Mouse (Mus musculus) heart, adult 2 months (tissue): ENCODE data around the gene Nab1. TPM values are rescaled to one million over a fixed set of nuclear protein-coding genes. Genes with fewer than 3 reads are reported as not detected.
A peak's percentile ranks its signal among the peaks of the same experiment; 100 is the strongest.

ENCODE experiments used
- DNase-seq, 2 experiments: peaks; one replicate each; pipeline ENCODE4 v3.0.0; 2021
- H3K27ac ChIP-seq: fragments of 200-600 bp; 2 replicates; pipeline ENCODE4 v1.8.1; 2022
- H3K27me3 ChIP-seq: fragments of 200-500 bp; 2 replicates; pipeline ENCODE4 v1.6.1; 2012; ENCODE audit warnings: mild to moderate bottlenecking, low read length, inconsistent platforms, mixed read lengths; ENCODE audit not compliant: control insufficient read depth, insufficient read depth
- H3K36me3 ChIP-seq: fragments of 200-500 bp; 2 replicates; pipeline ENCODE4 v1.6.1; 2012; ENCODE audit warnings: low read length, inconsistent platforms; ENCODE audit not compliant: control insufficient read depth, insufficient read depth
- H3K4me1 ChIP-seq: fragments of 200-500 bp; 2 replicates; pipeline ENCODE4 v1.6.1; 2011; ENCODE audit warnings: low read length; ENCODE audit not compliant: control insufficient read depth, insufficient read depth
- H3K4me3 ChIP-seq: fragments of 200-600 bp; 2 replicates; pipeline ENCODE4 v1.8.1; 2022
- H3K79me2 ChIP-seq: fragments of 200-500 bp; replicated peaks from 2 replicates; pipeline ENCODE4 v1.6.1; 2012; ENCODE audit warnings: mild to moderate bottlenecking, inconsistent platforms, low read length, moderate library complexity, mixed read lengths; ENCODE audit not compliant: control insufficient read depth, insufficient read depth
- H3K9ac ChIP-seq: fragments of 200-500 bp; 2 replicates; pipeline ENCODE4 v1.6.1; 2012; ENCODE audit warnings: low read depth, mild to moderate bottlenecking, control low read depth, inconsistent platforms, low read length, mixed read lengths
- CTCF ChIP-seq: fragments of 200-600 bp; IDR thresholded peaks from 2 replicates; pipeline ENCODE4 v1.8.1; 2022; ENCODE audit warnings: antibody characterized with exemption, mild to moderate bottlenecking, moderate library complexity
- EP300 ChIP-seq: fragments of 200-500 bp; IDR thresholded peaks from 2 replicates; pipeline ENCODE4 v1.6.1; 2011; ENCODE audit warnings: low read depth, low read length, control low read depth; ENCODE audit not compliant: insufficient read depth
- POLR2A ChIP-seq: fragments of 200-500 bp; IDR thresholded peaks from 2 replicates; pipeline ENCODE4 v1.6.1; 2011; ENCODE audit warnings: mild to moderate bottlenecking, low read depth, low read length, control low read depth; ENCODE audit not compliant: insufficient read depth
- WGBS: fragments of 180-500 bp; shearing (Covaris S2); methylation state at CpG from one replicate; pipeline ENCODE4 v1.1.7; 2018; 5-methylcytosine and 5-hydroxymethylcytosine counted together
- intact Hi-C: fragments of 180-260 bp; cut with DNase I; formaldehyde crosslinking; loops from one replicate; pipeline ENCODE4 v1.15.1; 2025
- polyA plus RNA-seq: library from polyadenylated mRNA; depleted of rRNA; stranded (reverse); fragments of >200 nt; gene quantifications from 2 replicates; pipeline ENCODE4 v1.2.3, GENCODE M21; 2012
- total RNA-seq, 2 experiments: library from RNA; stranded (reverse); gene quantifications; 2 replicates each; pipeline ENCODE4 v1.2.3; 2021

Nab1 gene
- total and polyA plus RNA-seq, 3 experiments = 6.9 to 25.1 (median 23.1) TPM

- Histone ChIP-seq H3K79me2 (no peaks in the 10 kb centered on the region), H3K4me1 (peaks cover 3% of the 10 kb centered on the region), H3K27ac (no peak overlapping the region), H3K36me3 (no peaks in the 10 kb centered on the region), H3K4me3 (no peak overlapping the region), H3K9ac (no peak overlapping the region), H3K27me3 (no peaks in the 10 kb centered on the region)
- DNase-seq = no peak
- intact Hi-C loops = no loop called here
- WGBS = 29% methylated on average over 1 of the region's 1 CpGs
- no peak for TF ChIP-seq CTCF
- TF ChIP-seq POLR2A = no peak
- TF ChIP-seq EP300 = no peak
Measured at GRCm38 (mm10) chr1:52430116-52430515, 70.4 kb downstream of the Nab1 start.

- 73% methylated on average over 2 of the region's 2 CpGs for WGBS
- intact Hi-C loops = no loop called here
- no peaks in the 10 kb centered on the region for H3K79me2 ChIP-seq
Measured at GRCm38 (mm10) chr1:52427841-52428464, 72.5 kb downstream of the Nab1 start.

GRCm38 (mm10) chr1:52423846-52424245 lies 76.6 kb downstream of the Nab1 start:
- peak overlapping the region; percentile 59 for H3K27ac ChIP-seq
- no peak overlapping the region for H3K4me3 ChIP-seq
- peaks cover 9% of the 10 kb centered on the region for H3K4me1 ChIP-seq
- no peak for TF ChIP-seq POLR2A
- TF ChIP-seq EP300 = no peak
- TF ChIP-seq CTCF = no peak
- H3K36me3 ChIP-seq = no peaks in the 10 kb centered on the region
- H3K27me3 ChIP-seq = no peaks in the 10 kb centered on the region
- H3K9ac ChIP-seq = no peak overlapping the region
- peak in 1 of 2 experiments; percentile 6 for DNase-seq
- no peaks in the 10 kb centered on the region for H3K79me2 ChIP-seq
- 35% methylated on average over 1 of the region's 1 CpGs for WGBS
- intact Hi-C loops = no loop called here

More at GRCm38 (mm10) chr1:52427841-52428464, 72.5 kb downstream of the Nab1 start:
- Histone ChIP-seq H3K36me3 (no peaks in the 10 kb centered on the region), H3K4me3 (no peak overlapping the region), H3K27me3 (no peaks in the 10 kb centered on the region), H3K27ac (no peak overlapping the region), H3K4me1 (peaks cover 7% of the 10 kb centered on the region), H3K9ac (no peak overlapping the region)
- no peak for DNase-seq
- TF ChIP-seq CTCF (no peak), EP300 (no peak), POLR2A (no peak)

- Histone ChIP-seq H3K27ac (peak overlapping the region; percentile 59), H3K79me2 (no peaks in the 10 kb centered on the region), H3K9ac (no peak overlapping the region), H3K36me3 (no peaks in the 10 kb centered on the region), H3K4me1 (peaks cover 7% of the 10 kb centered on the region), H3K4me3 (no peak overlapping the region), H3K27me3 (no peaks in the 10 kb centered on the region)
- intact Hi-C loops = no loop called here
- no peak for DNase-seq
- 73% methylated on average over 2 of the region's 2 CpGs for WGBS
- TF ChIP-seq POLR2A = no peak
- TF ChIP-seq CTCF = no peak
- TF ChIP-seq EP300 = no peak
Measured at GRCm38 (mm10) chr1:52423057-52423456, 77.4 kb downstream of the Nab1 start.

GRCm38 (mm10) chr1:52422137-52422536 lies 78.3 kb downstream of the Nab1 start:
- intact Hi-C loops = no loop called here
- Histone ChIP-seq H3K36me3 (no peaks in the 10 kb centered on the region), H3K27ac (peak overlapping the region; percentile 59), H3K9ac (no peak overlapping the region), H3K4me1 (peaks cover 5% of the 10 kb centered on the region), H3K27me3 (no peaks in the 10 kb centered on the region), H3K4me3 (no peak overlapping the region), H3K79me2 (no peaks in the 10 kb centered on the region)
- TF ChIP-seq CTCF (no peak), POLR2A (no peak), EP300 (no peak)
- peak in 1 of 2 experiments; percentile 37 for DNase-seq
- 15% methylated on average over 3 of the region's 3 CpGs for WGBS

GRCm38 (mm10) chr1:52421623-52422022 lies 78.9 kb downstream of the Nab1 start:
- no peaks in the 10 kb centered on the region for H3K27me3 ChIP-seq
- no peak for TF ChIP-seq EP300
- TF ChIP-seq CTCF = no peak
- TF ChIP-seq POLR2A = no peak
- no peak overlapping the region for H3K4me3 ChIP-seq
- no peak for DNase-seq
- H3K36me3 ChIP-seq = no peaks in the 10 kb centered on the region
- intact Hi-C loops = no loop called here
- H3K27ac ChIP-seq = peak overlapping the region; percentile 59
- peaks cover 5% of the 10 kb centered on the region for H3K4me1 ChIP-seq
- H3K79me2 ChIP-seq = no peaks in the 10 kb centered on the region
- H3K9ac ChIP-seq = no peak overlapping the region
